Mouse (Mus musculus): ENCODE results near the gene Nbl1.

Nbl1 gene

DNA sequence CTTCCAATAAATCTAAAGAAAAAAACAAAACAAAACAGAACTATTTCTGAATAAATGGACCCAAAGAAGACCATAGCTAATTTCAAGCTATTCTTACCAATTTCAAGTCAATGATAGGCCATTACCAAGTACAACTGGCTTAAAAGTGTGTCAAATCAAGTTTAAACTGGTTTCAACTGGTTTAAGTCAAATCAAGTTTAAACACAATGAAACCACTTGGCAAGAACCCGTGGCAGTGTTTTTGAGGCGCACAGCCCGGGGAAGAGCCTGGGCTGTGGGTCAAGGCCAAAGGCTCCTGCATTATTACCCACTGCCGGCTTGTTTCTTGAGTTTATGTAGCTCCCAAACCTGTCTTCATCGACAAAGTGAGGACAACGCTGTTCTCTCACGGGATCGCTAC lies 7.5 kb upstream of the Nbl1 start:
- DNase-seq (ENCODE audit: low spot score in 2 of 2) = no peak

GRCm38 (mm10) chr4:139096201-139096600 lies 3.4 kb upstream of the Nbl1 start:
- no peak for DNase-seq (ENCODE audit: low spot score in 2 of 2)

- no peak for DNase-seq (ENCODE audit: low spot score in 2 of 2)
Measured at GRCm38 (mm10) chr4:139095406-139095805, 2.6 kb upstream of the Nbl1 start.

DNA sequence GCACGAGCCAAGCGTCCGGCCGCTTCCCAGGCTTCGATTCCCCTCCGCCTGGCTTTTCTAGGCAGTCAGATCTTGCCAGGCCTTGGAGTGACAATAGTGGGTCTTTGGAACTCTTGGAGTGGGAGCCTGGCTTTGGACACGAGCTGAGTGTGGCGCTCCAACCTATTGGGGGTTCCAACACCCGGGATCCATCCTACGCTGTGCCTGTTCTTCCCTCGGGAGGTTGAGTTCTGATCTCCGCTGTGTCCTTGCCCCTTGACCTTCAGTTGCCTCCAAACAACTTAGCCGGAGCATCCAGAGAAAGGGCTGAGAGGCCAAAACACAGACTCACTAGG lies 370 bp upstream of the Nbl1 start:
- DNase-seq (ENCODE audit: low spot score in 2 of 2) = no peak

GRCm38 (mm10) chr4:139091478-139092355 lies 1.1 kb downstream of the Nbl1 start:
- no peak for DNase-seq (ENCODE audit: low spot score in 2 of 2)

- DNase-seq (ENCODE audit: low spot score in 2 of 2) = no peak
Measured at GRCm38 (mm10) chr4:139091066-139091465, 1.7 kb downstream of the Nbl1 start.

DNA sequence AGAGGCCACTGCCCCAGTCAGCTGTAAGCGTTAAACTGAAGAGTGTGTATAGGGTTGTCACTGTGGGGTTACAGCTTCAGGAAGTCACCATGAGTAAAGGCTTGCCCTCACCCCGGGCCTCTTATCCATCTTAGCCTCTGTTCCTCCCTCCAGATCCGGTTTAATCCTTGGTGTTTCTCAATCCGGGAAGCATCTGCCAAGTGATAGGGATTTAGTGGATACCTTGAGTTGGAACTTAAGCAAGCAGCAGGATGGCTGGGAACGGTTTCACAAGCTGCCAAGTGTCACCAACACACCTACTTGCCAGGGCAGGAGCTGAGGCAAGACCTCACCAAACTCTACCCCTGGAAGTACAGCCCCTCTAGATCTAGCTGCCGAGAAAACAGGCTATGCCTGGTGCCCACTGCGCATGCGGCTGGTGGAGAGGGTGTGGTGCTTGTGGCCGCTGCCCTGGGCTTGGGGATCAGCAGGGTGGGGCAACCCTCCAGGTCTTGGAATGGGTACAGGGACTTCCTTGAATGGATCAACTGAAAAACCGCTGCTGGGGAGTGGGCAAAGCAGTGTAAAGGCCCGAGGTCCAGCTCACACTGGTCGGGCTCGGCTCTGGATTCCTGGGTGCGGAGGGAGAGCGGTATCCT lies 2.4 kb downstream of the Nbl1 start:
- no peak for DNase-seq (ENCODE audit: low spot score in 2 of 2)

DNA sequence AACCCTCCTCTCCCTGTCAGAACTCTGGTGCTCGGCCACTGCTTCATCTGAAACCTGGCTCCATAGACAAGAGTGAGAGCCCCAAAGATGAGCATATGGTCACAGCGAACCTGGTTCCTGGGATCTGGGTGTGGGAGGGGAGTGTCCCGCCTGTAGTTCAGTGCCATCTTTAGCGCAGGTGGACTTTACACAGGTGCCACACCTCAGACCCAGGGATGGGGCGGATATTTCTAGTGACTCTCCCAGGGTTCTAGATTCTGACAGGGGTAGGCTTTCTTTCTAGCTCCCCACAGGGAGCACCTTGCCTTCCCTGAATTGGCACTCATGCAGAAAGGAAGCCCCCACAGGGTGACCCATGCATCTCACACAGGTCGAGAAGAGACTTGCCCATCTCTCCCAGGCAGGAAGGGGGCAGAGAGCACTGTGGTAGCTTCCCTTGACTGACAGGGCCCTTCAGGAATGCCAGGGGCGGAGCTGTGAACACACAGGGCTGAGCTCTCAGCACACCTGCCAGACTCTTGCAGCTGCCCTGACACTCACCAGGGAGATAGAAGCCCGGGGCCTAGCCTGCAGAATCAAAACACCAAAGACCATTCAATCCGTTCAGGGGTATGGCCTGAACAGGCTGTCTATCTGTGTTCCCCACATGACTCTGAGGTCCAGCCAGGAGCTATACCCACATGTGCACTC lies 3.7 kb downstream of the Nbl1 start:
- DNase-seq (ENCODE audit: low spot score in 2 of 2) = no peak

- DNase-seq (ENCODE audit: low spot score in 2 of 2) = no peak
Measured at GRCm38 (mm10) chr4:139086984-139087383, 5.8 kb downstream of the Nbl1 start.

- DNase-seq (ENCODE audit: low spot score in 2 of 2) = peak; percentile 75 to 88
Measured at GRCm38 (mm10) chr4:139086037-139086436, 6.8 kb downstream of the Nbl1 start.

DNA sequence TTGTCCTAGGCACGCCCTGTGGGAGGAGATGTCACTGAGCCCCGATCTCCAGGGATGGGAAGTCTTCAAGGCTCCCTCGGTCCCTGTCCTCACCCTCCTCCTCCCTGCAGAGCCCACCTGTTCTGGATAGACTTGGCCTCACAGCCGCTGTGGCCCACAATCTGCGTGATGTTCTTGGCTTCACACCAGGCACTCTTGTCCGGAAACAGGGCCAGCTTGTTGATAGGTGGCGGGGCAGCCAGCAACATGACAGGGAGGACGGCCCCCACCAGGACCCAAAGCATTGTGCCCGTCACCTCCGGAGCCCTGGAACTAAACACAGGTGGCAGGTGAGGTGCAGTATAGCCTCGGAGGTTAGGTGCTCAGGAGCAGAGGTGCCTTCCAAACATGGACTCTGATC lies 7.5 kb downstream of the Nbl1 start:
- no peak for DNase-seq (ENCODE audit: low spot score in 2 of 2)

DNA sequence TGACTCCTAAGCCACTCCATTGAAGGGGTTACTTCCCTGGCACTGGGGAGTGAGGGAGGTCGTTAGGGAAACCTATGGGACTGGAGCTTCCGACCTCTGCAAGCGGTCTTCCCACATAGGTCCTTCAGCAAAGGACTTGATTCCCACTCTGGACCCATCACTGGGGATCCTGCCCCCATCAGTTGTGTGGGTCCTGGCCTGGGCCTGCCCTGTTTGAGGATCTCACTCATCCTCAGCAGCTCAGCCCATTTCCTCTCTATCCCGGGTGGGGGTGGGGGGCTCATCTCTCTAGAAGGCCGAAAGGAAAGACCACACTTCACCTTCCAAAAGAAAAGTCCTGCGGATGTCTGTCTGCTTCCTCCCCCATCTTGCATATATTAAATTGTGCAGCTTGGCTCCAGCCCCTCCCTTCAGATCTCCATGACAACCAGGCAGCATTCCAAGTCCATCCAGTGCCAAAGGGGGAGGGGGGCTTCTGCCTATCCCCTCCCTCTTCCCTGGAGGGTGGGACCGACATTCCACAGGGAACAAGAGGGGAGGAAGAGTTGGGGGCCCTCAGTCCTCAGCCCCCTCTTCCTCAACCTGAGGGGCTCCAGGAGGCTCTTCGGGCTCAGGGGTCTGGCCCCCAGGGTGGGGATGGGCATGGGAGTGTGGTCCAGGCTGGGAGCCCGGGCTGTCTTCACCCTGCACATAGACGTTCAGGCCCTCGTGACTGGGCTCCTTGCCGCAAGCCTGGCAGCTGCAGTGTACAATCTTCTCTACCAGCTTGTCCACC lies 9.8 kb downstream of the Nbl1 start:
- no peak for DNase-seq (ENCODE audit: low spot score in 2 of 2)

GRCm38 (mm10) chr4:139081270-139081931 lies 11.4 kb downstream of the Nbl1 start:
- no peak for DNase-seq (ENCODE audit: low spot score in 2 of 2)

GRCm38 (mm10) chr4:139080259-139080658 lies 12.5 kb downstream of the Nbl1 start:
- DNase-seq (ENCODE audit: low spot score in 2 of 2) = no peak

GRCm38 (mm10) chr4:139079439-139079838 lies 13.4 kb downstream of the Nbl1 start:
- no peak for DNase-seq (ENCODE audit: low spot score in 2 of 2)

GRCm38 (mm10) chr4:139078726-139079125 lies 14.1 kb downstream of the Nbl1 start:
- no peak for DNase-seq (ENCODE audit: low spot score in 2 of 2)

GRCm38 (mm10) chr4:139078313-139078712 lies 14.5 kb downstream of the Nbl1 start:
- no peak for DNase-seq (ENCODE audit: low spot score in 2 of 2)

DNA sequence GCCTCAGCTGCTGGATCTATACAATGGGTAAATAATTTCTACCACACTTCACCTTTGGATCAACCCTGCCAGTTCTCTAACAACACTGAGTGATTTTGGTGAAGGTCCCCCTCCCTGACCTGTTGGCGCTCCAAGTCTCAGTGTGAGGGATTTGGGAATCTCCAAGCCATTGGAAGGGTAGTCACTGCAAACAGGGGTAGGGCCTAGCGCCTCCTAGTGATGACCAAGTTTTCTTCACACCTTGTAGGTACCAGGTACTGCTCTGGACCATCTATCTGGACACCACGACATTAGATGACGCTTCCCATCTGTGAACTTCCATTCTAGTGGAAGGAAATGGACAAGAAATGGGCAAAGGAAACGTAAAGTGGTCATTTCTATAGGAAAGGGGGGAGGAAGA lies 16.9 kb downstream of the Nbl1 start:
- DNase-seq (ENCODE audit: low spot score in 2 of 2) = no peak

DNA sequence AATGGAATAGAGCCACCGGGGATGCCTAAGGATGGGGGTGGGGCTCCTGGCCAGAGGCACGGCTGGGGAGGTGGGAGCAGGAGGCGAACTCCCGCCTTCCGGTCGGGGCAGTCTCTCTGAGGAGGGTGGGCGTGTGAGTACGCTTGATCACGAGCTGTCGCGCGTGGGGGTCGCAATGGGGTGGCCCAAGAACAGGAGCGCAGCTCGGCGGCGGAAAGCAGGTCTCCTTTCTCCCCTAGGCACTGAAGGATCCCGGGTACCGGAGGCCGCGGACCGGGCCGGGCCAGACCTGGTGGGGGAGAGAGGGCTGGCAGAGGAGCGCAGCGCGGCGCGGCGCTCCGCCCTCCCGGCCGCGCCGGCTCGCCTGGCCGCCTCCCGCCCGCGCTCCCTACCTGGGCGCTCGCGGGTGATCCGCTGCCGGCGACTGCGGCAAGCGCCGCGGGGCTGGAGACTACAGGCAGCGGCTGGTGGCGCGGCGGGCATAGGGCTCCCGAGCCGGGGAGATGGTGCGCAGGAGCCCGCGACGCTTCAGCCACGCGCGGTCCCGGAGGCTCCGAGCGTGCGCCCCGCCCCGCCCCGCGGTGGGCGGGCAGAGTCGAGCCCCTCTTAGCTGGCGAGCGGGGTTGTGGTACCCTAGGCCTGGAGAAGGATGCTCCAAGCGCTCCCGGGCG lies 17.6 kb downstream of the Nbl1 start, which contains the start of gene Htr6:
TSS of gene Htr6 (minus strand) at position 530 of the 671 bp plus-strand sequence.
- no peak for DNase-seq (ENCODE audit: low spot score in 2 of 2)

GRCm38 (mm10) chr4:139074060-139074459 lies 18.7 kb downstream of the Nbl1 start:
- no peak for DNase-seq (ENCODE audit: low spot score in 2 of 2)

- no peak for DNase-seq (ENCODE audit: low spot score in 2 of 2)
Measured at GRCm38 (mm10) chr4:139068287-139068686, 24.5 kb downstream of the Nbl1 start.
